Mouse (Mus musculus) mature B cell (primary cell): ENCODE measurements around the gene Cela3a.

Source experiments
- in situ Hi-C: fragments of 300-500 bp; cut with MboI; formaldehyde crosslinking; loops from 2 replicates; pipeline ENCODE4 v1.14.3; 2019

Cela3a gene

GRCm38 (mm10) chr4:137371596-137372523 is 37.7 kb downstream of the Cela3a start:
- in situ Hi-C loops = no loop called here

- in situ Hi-C loops = no loop called here
Observed at GRCm38 (mm10) chr4:137369954-137370750, 39.4 kb downstream of the Cela3a start.

- in situ Hi-C loops = no loop called here
Observed at GRCm38 (mm10) chr4:137368198-137368597, 41.4 kb downstream of the Cela3a start.

- in situ Hi-C loops = no loop called here
Observed at GRCm38 (mm10) chr4:137367275-137368088, 42.1 kb downstream of the Cela3a start.

GRCm38 (mm10) chr4:137366097-137366496 is 43.5 kb downstream of the Cela3a start:
- in situ Hi-C loops = no loop called here

- in situ Hi-C loops = no loop called here
Observed at GRCm38 (mm10) chr4:137365356-137366062, 44.1 kb downstream of the Cela3a start.

- in situ Hi-C loops = no loop called here
Observed at GRCm38 (mm10) chr4:137364826-137365225, 44.8 kb downstream of the Cela3a start.

GRCm38 (mm10) chr4:137360996-137361395 is 48.6 kb downstream of the Cela3a start:
- in situ Hi-C loops = no loop called here

GRCm38 (mm10) chr4:137358291-137359002 is 51.1 kb downstream of the Cela3a start:
- in situ Hi-C loops = no loop called here

GRCm38 (mm10) chr4:137357517-137358254 is 51.9 kb downstream of the Cela3a start, which contains the start of gene Cdc42:
TSS of gene Cdc42 (minus strand) at chr4:137357720.
- in situ Hi-C loops = no loop called here

- in situ Hi-C loops = no loop called here
Observed at GRCm38 (mm10) chr4:137356674-137357510, 52.7 kb downstream of the Cela3a start.
